Mouse (Mus musculus): ENCODE results near the gene D630003M21Rik.

GRCm38 (mm10) chr2:158141690-158142440 is 87.2 kb downstream of the D630003M21Rik start:
- TF ChIP-seq CHD2 (IDR thresholded peaks at IDR 0.05; ENCODE audit: low read depth, low read length) = no peak
- no peak for TF ChIP-seq HCFC1 (IDR thresholded peaks at IDR 0.05; ENCODE audit: borderline replicate concordance, insufficient read depth, low read length)
- no peak for TF ChIP-seq ZNF384 (IDR thresholded peaks at IDR 0.05; ENCODE audit: low read depth, low read length)
- TF ChIP-seq MAFK (IDR thresholded peaks at IDR 0.05; ENCODE audit: insufficient read depth, low read depth, low read length) = no peak
- TF ChIP-seq ZC3H11A (IDR thresholded peaks at IDR 0.05; ENCODE audit: borderline replicate concordance, low read depth, low read length) = no peak
